Mouse (Mus musculus): ENCODE measurements around the gene Hist1h3a. TPM values are rescaled to one million over a fixed set of nuclear protein-coding genes. Genes with fewer than 3 reads are reported as not detected.

Hist1h3a gene
- not detected for polyA plus RNA-seq (2015; fragmentation: Illumina TruSeq; extraction: RNeasy Lipid Tissue Mini Kit (QIAGEN cat#74804); ENCODE audit: low read depth, low replicate concordance)

DNA sequence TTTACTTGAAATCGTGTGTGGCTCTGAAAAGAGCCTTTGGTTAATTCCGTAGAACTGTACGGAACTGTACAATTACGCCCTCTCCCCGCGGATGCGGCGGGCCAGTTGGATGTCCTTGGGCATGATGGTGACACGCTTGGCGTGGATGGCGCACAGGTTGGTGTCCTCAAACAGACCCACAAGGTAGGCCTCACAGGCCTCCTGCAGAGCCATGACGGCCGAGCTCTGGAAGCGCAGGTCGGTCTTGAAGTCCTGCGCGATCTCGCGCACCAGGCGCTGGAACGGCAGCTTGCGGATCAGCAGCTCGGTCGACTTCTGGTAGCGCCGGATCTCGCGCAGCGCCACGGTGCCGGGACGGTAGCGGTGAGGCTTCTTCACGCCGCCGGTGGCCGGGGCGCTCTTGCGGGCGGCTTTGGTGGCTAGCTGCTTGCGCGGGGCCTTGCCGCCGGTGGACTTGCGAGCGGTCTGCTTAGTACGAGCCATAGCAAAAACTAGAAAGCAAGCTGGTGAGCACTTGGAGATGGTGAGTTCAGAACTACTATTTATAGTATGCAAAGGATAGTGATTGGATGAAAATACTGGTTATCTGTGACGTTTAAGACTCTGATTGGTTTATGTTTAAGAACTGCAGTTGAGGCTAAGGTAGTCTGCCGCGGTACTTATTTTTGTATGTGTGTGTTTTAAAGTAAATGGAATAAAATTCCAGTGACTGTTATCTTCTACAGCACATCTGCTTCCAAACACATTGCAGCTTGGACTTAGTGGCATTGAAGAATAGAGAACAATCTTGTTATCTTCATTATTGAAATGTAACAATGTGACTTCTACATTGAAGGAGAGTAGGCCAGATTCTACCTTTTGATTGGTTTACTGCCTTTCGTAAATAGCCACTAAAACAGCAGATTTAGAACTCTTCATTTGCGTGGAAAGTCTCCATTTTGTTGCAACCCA lies at the start of gene Hist1h3a:
Hist1h3a (minus strand) TSS at position 516 of the 951 bp plus-strand sequence.

DNA sequence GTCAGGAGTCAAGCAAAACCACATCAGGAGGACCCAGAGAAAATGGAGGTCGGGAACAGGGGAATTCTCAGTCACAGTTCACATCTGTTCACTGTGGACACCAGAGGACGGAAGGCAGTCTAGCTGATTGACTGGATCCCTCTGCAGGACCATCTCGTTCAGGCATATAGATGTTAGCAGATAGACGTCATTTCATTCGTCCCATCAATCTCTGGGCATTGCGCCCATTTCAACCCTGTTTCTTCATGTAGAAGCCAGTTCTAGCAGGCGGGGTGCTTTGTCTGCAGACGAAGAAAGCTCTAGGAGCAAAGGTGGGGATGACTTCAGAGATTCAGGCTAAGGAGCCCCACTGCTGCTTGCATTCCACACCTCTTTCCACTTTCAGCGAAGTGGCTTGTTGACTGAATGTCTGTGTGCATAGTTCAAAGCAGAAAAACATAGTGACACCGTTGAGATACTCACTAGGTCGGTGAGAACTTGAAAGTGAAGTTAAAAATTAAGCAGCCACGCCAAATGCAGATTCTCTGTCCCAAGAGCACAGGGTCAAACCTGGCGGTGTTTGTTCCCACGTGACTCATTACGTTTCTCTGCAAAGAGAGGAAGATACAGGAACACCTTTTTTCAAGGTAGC lies 44.4 kb upstream of the Hist1h3a start, which contains the start of gene Slc17a2:
Slc17a2 (plus strand) TSS at position 572 of the 631 bp plus-strand sequence.

DNA sequence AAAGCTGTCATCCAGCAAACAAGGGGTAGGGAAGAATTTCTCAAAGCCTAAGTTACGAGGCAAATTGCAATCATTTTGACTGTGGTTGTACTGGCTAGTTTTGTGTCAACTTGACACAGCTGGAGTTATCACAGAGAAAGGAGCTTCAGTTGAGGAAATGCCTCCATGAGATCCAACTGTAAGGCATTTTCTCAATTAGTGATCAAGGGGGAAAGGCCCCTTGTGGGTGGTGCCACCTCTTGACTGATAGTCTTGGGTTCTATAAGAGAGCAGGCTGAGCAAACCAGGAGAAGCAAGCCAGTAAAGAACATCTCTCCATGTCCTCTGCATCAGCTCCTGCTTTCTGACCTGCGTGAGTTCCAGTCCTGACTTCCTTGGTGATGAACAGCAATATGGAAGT lies 7.4 kb upstream of the Hist1h3a start, which contains the start of gene Trim38:
Trim38 (plus strand) TSS at position 301 of the 400 bp plus-strand sequence.

DNA sequence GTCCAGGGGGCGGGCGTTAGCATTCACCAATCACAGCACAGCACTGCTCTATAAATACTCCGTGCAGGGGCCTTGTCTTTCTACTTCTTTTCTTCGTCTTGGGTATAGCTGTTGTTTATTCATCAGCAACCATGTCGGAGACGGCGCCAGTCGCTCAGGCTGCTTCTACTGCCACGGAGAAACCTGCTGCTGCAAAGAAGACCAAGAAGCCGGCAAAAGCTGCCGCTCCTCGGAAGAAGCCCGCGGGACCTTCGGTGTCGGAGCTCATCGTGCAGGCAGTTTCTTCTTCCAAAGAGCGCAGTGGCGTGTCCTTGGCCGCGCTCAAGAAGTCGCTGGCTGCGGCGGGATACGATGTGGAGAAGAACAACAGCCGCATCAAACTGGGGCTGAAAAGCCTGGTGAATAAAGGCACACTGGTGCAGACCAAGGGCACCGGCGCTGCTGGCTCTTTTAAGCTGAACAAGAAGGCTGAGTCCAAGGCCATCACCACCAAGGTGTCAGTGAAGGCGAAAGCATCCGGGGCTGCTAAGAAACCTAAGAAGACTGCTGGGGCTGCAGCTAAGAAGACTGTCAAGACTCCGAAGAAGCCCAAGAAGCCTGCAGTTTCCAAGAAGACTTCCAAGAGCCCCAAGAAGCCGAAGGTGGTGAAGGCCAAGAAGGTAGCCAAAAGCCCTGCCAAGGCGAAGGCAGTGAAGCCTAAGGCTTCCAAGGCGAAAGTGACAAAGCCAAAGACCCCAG lies 1.6 kb upstream of the Hist1h3a start, which contains the start of gene Hist1h1a:
Hist1h1a (plus strand) TSS at position 81 of the 738 bp plus-strand sequence.

DNA sequence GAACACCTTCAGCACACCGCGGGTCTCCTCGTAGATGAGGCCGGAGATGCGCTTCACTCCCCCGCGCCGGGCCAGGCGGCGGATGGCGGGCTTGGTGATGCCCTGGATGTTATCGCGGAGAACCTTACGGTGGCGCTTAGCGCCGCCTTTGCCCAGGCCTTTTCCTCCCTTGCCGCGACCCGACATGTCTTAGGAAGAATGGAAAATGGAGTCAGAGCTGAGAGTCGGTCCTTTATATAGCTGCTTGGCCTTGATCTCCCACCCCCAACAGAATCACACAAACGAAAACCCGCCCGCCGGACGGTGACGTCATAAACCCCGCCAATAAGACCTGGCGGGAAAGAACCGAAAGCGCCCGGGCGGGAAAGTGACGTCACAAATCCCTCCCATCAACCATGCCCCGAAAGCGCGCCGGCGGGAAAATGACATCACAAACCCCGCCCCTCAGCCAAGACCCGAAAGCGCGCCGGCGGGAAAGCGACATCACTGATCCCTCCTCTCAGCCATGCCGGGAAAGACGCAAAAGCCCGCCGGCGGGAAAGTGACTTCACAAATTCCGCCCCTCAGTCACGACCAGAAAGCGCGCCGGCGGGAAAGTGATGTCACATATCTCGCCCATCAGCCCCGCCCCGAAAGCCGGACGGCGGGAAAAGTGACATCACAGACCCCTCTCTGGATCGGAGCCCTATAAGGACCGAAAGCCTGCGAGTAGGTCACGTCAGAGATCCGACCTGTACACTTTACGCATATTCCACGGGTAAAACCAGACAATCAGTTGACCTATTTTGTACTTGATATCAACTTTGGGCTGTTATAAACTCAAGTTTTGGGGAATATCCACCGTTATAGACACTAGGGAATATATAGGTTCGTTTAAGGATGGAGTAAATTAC lies 968 bp downstream of the Hist1h3a start, which contains the start of gene Hist1h4a:
Hist1h4a (minus strand) TSS at position 259 of the 893 bp plus-strand sequence.

DNA sequence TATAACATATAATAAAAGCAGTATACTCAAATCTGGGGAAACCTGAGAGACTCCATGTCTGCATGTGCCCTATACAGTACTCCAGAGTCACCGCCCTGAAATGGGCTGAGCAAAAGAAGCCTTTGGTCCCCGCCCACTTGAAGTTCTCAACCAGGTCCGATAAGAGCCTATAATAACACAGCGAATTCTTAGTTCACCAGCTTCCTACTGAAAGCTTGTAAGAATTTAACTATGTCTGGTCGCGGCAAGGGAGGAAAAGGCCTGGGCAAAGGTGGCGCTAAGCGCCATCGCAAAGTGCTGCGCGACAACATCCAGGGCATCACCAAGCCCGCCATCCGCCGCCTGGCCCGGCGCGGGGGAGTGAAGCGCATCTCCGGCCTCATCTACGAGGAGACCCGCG lies 5.4 kb downstream of the Hist1h3a start, which contains the start of gene Hist1h4b:
Hist1h4b (plus strand) TSS at position 224 of the 400 bp plus-strand sequence.

DNA sequence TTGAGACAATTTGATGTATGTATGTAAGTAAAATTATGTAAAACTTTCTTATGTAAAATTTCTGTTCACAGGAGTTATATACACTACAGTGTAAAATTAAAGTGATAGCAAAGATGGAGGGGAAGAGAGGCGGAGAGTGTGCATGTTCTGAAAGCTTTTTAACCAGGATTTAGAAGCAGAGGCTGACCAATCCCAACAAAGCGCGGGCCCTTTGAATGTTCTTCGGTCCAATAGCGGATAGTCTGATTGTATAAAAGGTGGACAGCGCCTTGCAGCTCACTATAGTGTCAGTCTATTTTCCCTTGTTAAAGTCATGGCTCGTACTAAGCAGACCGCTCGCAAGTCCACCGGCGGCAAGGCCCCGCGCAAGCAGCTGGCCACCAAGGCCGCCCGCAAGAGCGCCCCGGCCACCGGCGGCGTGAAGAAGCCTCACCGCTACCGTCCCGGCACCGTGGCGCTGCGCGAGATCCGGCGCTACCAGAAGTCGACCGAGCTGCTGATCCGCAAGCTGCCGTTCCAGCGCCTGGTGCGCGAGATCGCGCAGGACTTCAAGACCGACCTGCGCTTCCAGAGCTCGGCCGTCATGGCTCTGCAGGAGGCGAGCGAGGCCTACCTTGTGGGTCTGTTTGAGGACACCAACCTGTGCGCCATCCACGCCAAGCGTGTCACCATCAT lies 10.0 kb downstream of the Hist1h3a start, which contains the start of gene Hist1h3b:
Hist1h3b (plus strand) TSS at position 201 of the 675 bp plus-strand sequence.

DNA sequence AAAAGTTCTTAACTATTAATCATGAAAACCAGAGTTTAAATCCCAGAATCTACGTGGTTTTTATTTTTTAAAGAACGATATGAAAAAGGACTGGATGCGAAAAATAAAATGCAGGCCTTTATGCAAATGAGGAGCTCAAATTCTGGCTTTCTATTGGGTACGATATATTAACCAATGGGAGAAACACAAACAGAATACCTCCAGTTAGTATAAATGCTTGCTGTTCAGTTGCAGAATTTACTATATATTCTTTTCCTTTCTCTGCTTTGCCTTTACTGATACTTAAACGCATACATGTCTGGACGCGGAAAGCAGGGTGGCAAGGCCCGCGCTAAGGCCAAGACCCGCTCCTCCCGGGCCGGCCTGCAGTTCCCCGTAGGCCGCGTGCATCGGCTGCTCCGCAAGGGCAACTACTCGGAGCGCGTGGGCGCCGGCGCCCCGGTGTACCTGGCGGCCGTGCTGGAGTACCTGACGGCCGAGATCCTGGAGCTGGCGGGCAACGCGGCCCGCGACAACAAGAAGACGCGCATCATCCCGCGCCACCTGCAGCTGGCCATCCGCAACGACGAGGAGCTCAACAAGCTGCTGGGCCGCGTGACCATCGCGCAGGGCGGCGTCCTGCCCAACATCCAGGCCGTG lies 11.2 kb downstream of the Hist1h3a start, which contains the start of gene Hist1h2ab:
Hist1h2ab (plus strand) TSS at position 288 of the 639 bp plus-strand sequence.

DNA sequence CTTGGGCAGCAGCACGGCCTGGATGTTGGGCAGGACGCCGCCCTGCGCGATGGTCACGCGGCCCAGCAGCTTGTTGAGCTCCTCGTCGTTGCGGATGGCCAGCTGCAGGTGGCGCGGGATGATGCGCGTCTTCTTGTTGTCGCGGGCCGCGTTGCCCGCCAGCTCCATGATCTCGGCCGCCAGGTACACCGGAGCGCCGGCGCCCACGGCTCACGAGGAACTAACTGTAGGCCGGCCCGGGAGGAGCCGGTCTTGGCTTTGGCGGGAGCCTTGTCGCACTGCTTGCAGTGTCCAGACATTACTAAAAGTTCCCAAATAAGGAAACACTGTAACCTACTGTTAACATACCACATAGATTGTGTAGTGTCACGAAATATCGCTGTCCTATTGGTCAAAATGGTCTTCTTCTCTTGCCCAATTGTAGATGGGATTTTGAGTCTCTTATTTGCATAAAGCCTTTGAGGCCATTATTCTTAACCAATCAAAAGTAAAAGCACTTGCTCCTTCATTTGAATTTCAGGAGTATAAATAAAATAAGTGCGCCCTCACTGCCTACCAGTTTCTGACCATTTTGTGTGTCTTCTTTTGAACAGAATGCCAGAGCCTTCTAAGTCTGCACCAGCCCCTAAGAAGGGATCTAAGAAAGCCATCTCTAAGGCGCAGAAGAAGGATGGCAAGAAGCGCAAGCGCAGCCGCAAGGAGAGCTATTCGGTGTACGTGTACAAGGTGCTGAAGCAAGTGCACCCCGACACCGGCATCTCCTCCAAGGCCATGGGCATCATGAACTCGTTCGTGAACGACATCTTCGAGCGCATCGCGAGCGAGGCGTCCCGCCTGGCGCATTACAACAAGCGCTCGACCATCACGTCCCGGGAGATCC lies 15.7 kb downstream of the Hist1h3a start, which contains the start of gene Hist1h2bb:
Hist1h2bb (plus strand) TSS at position 534 of the 880 bp plus-strand sequence.

DNA sequence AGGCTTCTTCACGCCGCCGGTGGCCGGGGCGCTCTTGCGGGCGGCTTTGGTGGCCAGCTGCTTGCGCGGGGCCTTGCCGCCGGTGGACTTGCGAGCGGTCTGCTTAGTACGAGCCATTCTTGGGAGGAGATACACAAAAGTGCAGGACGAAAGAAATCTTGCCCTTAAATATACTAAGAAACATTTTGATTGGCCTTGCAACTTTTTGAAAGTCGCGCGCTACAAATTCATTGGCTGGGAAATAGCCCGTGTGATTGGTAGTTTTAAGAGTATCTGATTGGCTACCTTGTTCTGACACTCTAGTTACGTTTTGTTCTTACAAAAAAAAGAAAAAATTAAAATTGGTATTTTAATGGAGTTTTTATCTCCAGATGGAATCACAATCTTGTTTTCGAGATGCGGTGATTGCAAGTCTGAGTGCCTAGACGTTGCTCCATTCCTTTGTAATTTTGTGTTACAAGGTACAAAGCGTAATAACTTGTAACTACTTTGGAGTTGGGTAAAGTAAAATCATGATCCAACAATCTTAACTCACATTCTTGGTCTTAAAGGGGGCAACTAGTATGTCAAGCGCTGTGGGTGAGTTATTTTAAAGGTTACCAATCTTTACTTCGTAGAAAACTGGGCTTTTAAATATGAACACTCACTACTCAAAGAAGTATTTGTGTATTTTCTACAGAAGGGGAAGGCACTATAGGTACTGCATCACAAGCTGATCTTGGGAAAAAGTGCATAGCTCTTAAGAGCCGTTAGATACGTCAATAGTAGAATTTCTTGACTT lies 16.6 kb downstream of the Hist1h3a start, which contains the start of gene Hist1h3c:
Hist1h3c (minus strand) TSS at position 222 of the 781 bp plus-strand sequence.

DNA sequence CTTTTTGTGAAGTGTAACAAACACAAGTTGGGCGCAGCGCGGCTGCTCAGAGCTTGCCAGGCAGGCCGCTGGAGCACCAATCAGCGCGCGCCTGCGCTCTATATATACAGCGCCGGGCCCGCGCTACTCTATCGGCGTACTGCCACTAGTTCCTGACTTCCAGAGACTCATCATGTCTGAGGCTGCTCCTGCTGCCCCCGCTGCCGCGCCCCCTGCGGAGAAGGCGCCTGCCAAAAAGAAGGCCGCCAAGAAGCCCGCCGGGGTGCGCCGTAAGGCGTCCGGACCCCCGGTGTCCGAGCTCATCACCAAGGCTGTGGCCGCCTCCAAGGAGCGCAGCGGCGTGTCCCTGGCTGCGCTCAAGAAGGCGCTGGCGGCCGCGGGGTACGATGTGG lies 23.5 kb downstream of the Hist1h3a start, which contains the start of gene Hist1h1c:
Hist1h1c (plus strand) TSS at position 132 of the 392 bp plus-strand sequence.

Other genes with a start within 250 kb of the Hist1h3a start
- 5.4 TPM for gene Hist1h4h, start 231.3 kb downstream of the Hist1h3a start, polyA plus RNA-seq (2015; fragmentation: Illumina TruSeq; extraction: RNeasy Lipid Tissue Mini Kit (QIAGEN cat#74804); ENCODE audit: low read depth, low replicate concordance)
- gene Hist1h2af, start 228.5 kb downstream of the Hist1h3a start, polyA plus RNA-seq (2015; fragmentation: Illumina TruSeq; extraction: RNeasy Lipid Tissue Mini Kit (QIAGEN cat#74804); ENCODE audit: low read depth, low replicate concordance), result not detected
- gene Hist1h3g, start 227.0 kb downstream of the Hist1h3a start, polyA plus RNA-seq (2015; fragmentation: Illumina TruSeq; extraction: RNeasy Lipid Tissue Mini Kit (QIAGEN cat#74804); ENCODE audit: low read depth, low replicate concordance), result not detected
- gene Hist1h2bh, start 219.0 kb downstream of the Hist1h3a start, polyA plus RNA-seq (2015; fragmentation: Illumina TruSeq; extraction: RNeasy Lipid Tissue Mini Kit (QIAGEN cat#74804); ENCODE audit: low read depth, low replicate concordance), result 0.37 TPM
- not detected for gene Hist1h3f, start 218.3 kb downstream of the Hist1h3a start, polyA plus RNA-seq (2015; fragmentation: Illumina TruSeq; extraction: RNeasy Lipid Tissue Mini Kit (QIAGEN cat#74804); ENCODE audit: low read depth, low replicate concordance)
- not detected for gene Hist1h4f, start 210.7 kb downstream of the Hist1h3a start, polyA plus RNA-seq (2015; fragmentation: Illumina TruSeq; extraction: RNeasy Lipid Tissue Mini Kit (QIAGEN cat#74804); ENCODE audit: low read depth, low replicate concordance)
- 0.06 TPM for gene Hist1h1d, start 209.1 kb downstream of the Hist1h3a start, polyA plus RNA-seq (2015; fragmentation: Illumina TruSeq; extraction: RNeasy Lipid Tissue Mini Kit (QIAGEN cat#74804); ENCODE audit: low read depth, low replicate concordance)
- gene Hist1h3e, start 200.0 kb downstream of the Hist1h3a start, polyA plus RNA-seq (2015; fragmentation: Illumina TruSeq; extraction: RNeasy Lipid Tissue Mini Kit (QIAGEN cat#74804); ENCODE audit: low read depth, low replicate concordance), result not detected
- not detected for gene Hist1h2ae, start 191.2 kb downstream of the Hist1h3a start, polyA plus RNA-seq (2015; fragmentation: Illumina TruSeq; extraction: RNeasy Lipid Tissue Mini Kit (QIAGEN cat#74804); ENCODE audit: low read depth, low replicate concordance)
- gene Hist1h2bg, start 191.0 kb downstream of the Hist1h3a start, polyA plus RNA-seq (2015; fragmentation: Illumina TruSeq; extraction: RNeasy Lipid Tissue Mini Kit (QIAGEN cat#74804); ENCODE audit: low read depth, low replicate concordance), result 3.5 TPM
- not detected for gene Hist1h2bf, start 188.2 kb downstream of the Hist1h3a start, polyA plus RNA-seq (2015; fragmentation: Illumina TruSeq; extraction: RNeasy Lipid Tissue Mini Kit (QIAGEN cat#74804); ENCODE audit: low read depth, low replicate concordance)
- not detected for gene Hist1h2ad, start 188.0 kb downstream of the Hist1h3a start, polyA plus RNA-seq (2015; fragmentation: Illumina TruSeq; extraction: RNeasy Lipid Tissue Mini Kit (QIAGEN cat#74804); ENCODE audit: low read depth, low replicate concordance)
- gene Hist1h3d, start 186.6 kb downstream of the Hist1h3a start, polyA plus RNA-seq (2015; fragmentation: Illumina TruSeq; extraction: RNeasy Lipid Tissue Mini Kit (QIAGEN cat#74804); ENCODE audit: low read depth, low replicate concordance), result 0.76 TPM
- not detected for gene Hist1h4d, start 180.8 kb downstream of the Hist1h3a start, polyA plus RNA-seq (2015; fragmentation: Illumina TruSeq; extraction: RNeasy Lipid Tissue Mini Kit (QIAGEN cat#74804); ENCODE audit: low read depth, low replicate concordance)
- 6.4 TPM for gene Hist1h2be, start 141.3 kb downstream of the Hist1h3a start, polyA plus RNA-seq (2015; fragmentation: Illumina TruSeq; extraction: RNeasy Lipid Tissue Mini Kit (QIAGEN cat#74804); ENCODE audit: low read depth, low replicate concordance)
- 3.1 TPM for gene Hist1h1e, start 139.8 kb downstream of the Hist1h3a start, polyA plus RNA-seq (2015; fragmentation: Illumina TruSeq; extraction: RNeasy Lipid Tissue Mini Kit (QIAGEN cat#74804); ENCODE audit: low read depth, low replicate concordance)
- 2.0 TPM for gene Hist1h2ac, start 78.4 kb downstream of the Hist1h3a start, polyA plus RNA-seq (2015; fragmentation: Illumina TruSeq; extraction: RNeasy Lipid Tissue Mini Kit (QIAGEN cat#74804); ENCODE audit: low read depth, low replicate concordance)
- 79.4 TPM for gene Hist1h2bc, start 78.2 kb downstream of the Hist1h3a start, polyA plus RNA-seq (2015; fragmentation: Illumina TruSeq; extraction: RNeasy Lipid Tissue Mini Kit (QIAGEN cat#74804); ENCODE audit: low read depth, low replicate concordance)
- not detected for gene Hist1h1t, start 66.6 kb downstream of the Hist1h3a start, polyA plus RNA-seq (2015; fragmentation: Illumina TruSeq; extraction: RNeasy Lipid Tissue Mini Kit (QIAGEN cat#74804); ENCODE audit: low read depth, low replicate concordance)
- 1.3 TPM for gene Hist1h4c, start 63.9 kb downstream of the Hist1h3a start, polyA plus RNA-seq (2015; fragmentation: Illumina TruSeq; extraction: RNeasy Lipid Tissue Mini Kit (QIAGEN cat#74804); ENCODE audit: low read depth, low replicate concordance)
- 4.4 TPM for gene Hfe, start 51.5 kb downstream of the Hist1h3a start, polyA plus RNA-seq (2015; fragmentation: Illumina TruSeq; extraction: RNeasy Lipid Tissue Mini Kit (QIAGEN cat#74804); ENCODE audit: low read depth, low replicate concordance)
- 35.3 TPM for gene Hist1h1c, start 23.6 kb downstream of the Hist1h3a start, polyA plus RNA-seq (2015; fragmentation: Illumina TruSeq; extraction: RNeasy Lipid Tissue Mini Kit (QIAGEN cat#74804); ENCODE audit: low read depth, low replicate concordance)
- gene Hist1h3c, start 16.8 kb downstream of the Hist1h3a start, polyA plus RNA-seq (2015; fragmentation: Illumina TruSeq; extraction: RNeasy Lipid Tissue Mini Kit (QIAGEN cat#74804); ENCODE audit: low read depth, low replicate concordance), result not detected
- gene Hist1h2bb, start 15.7 kb downstream of the Hist1h3a start, polyA plus RNA-seq (2015; fragmentation: Illumina TruSeq; extraction: RNeasy Lipid Tissue Mini Kit (QIAGEN cat#74804); ENCODE audit: low read depth, low replicate concordance), result not detected
- gene Hist1h2ab, start 11.3 kb downstream of the Hist1h3a start, polyA plus RNA-seq (2015; fragmentation: Illumina TruSeq; extraction: RNeasy Lipid Tissue Mini Kit (QIAGEN cat#74804); ENCODE audit: low read depth, low replicate concordance), result not detected
- not detected for gene Hist1h3b, start 10.1 kb downstream of the Hist1h3a start, polyA plus RNA-seq (2015; fragmentation: Illumina TruSeq; extraction: RNeasy Lipid Tissue Mini Kit (QIAGEN cat#74804); ENCODE audit: low read depth, low replicate concordance)
- gene Hist1h4b, start 5.4 kb downstream of the Hist1h3a start, polyA plus RNA-seq (2015; fragmentation: Illumina TruSeq; extraction: RNeasy Lipid Tissue Mini Kit (QIAGEN cat#74804); ENCODE audit: low read depth, low replicate concordance), result not detected
- not detected for gene Hist1h4a, start 1.2 kb downstream of the Hist1h3a start, polyA plus RNA-seq (2015; fragmentation: Illumina TruSeq; extraction: RNeasy Lipid Tissue Mini Kit (QIAGEN cat#74804); ENCODE audit: low read depth, low replicate concordance)
- gene Hist1h1a, start 1.3 kb upstream of the Hist1h3a start, polyA plus RNA-seq (2015; fragmentation: Illumina TruSeq; extraction: RNeasy Lipid Tissue Mini Kit (QIAGEN cat#74804); ENCODE audit: low read depth, low replicate concordance), result not detected
- gene Trim38, start 7.5 kb upstream of the Hist1h3a start, polyA plus RNA-seq (2015; fragmentation: Illumina TruSeq; extraction: RNeasy Lipid Tissue Mini Kit (QIAGEN cat#74804); ENCODE audit: low read depth, low replicate concordance), result not detected
- not detected for gene Slc17a2, start 44.6 kb upstream of the Hist1h3a start, polyA plus RNA-seq (2015; fragmentation: Illumina TruSeq; extraction: RNeasy Lipid Tissue Mini Kit (QIAGEN cat#74804); ENCODE audit: low read depth, low replicate concordance)
- not detected for gene Slc17a3, start 77.0 kb upstream of the Hist1h3a start, polyA plus RNA-seq (2015; fragmentation: Illumina TruSeq; extraction: RNeasy Lipid Tissue Mini Kit (QIAGEN cat#74804); ENCODE audit: low read depth, low replicate concordance)
- gene Slc17a1, start 105.4 kb upstream of the Hist1h3a start, polyA plus RNA-seq (2015; fragmentation: Illumina TruSeq; extraction: RNeasy Lipid Tissue Mini Kit (QIAGEN cat#74804); ENCODE audit: low read depth, low replicate concordance), result not detected
- gene Slc17a4, start 152.6 kb upstream of the Hist1h3a start, polyA plus RNA-seq (2015; fragmentation: Illumina TruSeq; extraction: RNeasy Lipid Tissue Mini Kit (QIAGEN cat#74804); ENCODE audit: low read depth, low replicate concordance), result not detected
- gene Hist1h2ba, start 171.8 kb upstream of the Hist1h3a start, polyA plus RNA-seq (2015; fragmentation: Illumina TruSeq; extraction: RNeasy Lipid Tissue Mini Kit (QIAGEN cat#74804); ENCODE audit: low read depth, low replicate concordance), result not detected
- gene Hist1h2aa, start 172.1 kb upstream of the Hist1h3a start, polyA plus RNA-seq (2015; fragmentation: Illumina TruSeq; extraction: RNeasy Lipid Tissue Mini Kit (QIAGEN cat#74804); ENCODE audit: low read depth, low replicate concordance), result not detected
- 0.43 TPM for gene Scgn, start 228.8 kb upstream of the Hist1h3a start, polyA plus RNA-seq (2015; fragmentation: Illumina TruSeq; extraction: RNeasy Lipid Tissue Mini Kit (QIAGEN cat#74804); ENCODE audit: low read depth, low replicate concordance)